Mouse (Mus musculus): ENCODE measurements around the gene Insrr. TPM values are rescaled to one million over a fixed set of nuclear protein-coding genes. Genes with fewer than 3 reads are reported as not detected.

Gene Insrr
- under 1 TPM; 0.56 to 0.86 TPM for total RNA-seq (2021)
- long read RNA-seq, experiment 1: 0 reads
- long read RNA-seq, experiment 2, partial matches to known transcripts: 0 of 1 reads
- long read RNA-seq, experiment 2, other reads (novel, unspliced or antisense): 1 of 1 reads

DNA sequence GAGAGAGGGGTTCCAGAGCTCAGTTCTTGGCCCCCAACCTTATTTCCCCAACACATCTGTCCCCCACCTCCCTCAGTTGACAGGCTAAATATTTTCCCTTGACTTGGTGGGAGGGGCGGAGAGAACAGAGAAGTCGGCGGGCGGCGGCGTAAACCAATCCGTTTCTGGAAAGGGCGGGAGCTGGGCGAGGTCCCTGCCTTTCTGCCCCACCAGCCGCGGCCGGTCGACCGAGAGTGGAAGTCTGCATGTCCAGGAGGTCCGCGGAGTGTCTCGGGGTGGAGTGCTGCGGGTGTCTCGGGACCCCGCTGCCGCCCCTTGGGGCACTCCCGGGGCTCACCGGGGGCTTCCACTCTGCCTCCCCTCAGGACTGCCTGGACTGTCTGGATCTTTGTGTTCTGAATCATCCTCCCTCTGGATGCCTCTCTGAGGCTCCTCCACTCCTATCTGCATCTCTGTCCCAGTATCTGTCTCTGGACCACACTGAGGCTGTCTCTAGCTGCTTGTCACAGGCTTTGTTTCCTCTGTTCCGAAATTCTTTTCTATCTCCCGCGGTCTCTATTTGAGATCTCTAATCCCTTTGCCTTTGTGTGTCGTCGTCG, at the start of gene Insrr:
Gene Insrr, plus strand, starts transcription at position 216 of the 599 bp plus-strand sequence.
- peak; percentile 41 to 45 for DNase-seq

DNA sequence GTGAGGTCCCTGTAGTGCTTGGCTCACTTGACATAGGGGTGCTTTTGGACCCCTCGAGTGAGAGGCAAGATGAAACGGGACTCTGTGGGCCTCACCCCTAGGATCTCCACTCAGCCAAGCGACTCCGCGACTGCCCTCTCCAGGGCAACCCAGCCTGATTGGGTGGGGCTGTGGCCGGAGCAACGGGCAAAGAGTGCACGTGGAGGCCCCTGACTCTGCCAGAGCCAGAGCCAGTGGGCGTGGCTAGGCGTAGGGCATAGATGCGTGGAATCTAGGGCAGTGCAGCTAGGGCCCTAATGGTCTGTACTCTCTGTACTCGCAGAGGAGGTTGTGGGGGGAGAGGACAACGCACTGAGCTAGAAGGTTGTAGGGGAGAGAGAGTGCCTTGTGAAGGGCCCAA, 48.3 kb upstream of the Insrr start, which contains the start of gene Lrrc71:
Gene Lrrc71, minus strand, starts transcription at position 195 of the 400 bp plus-strand sequence.
- DNase-seq: peak; percentile 35 to 44

DNA sequence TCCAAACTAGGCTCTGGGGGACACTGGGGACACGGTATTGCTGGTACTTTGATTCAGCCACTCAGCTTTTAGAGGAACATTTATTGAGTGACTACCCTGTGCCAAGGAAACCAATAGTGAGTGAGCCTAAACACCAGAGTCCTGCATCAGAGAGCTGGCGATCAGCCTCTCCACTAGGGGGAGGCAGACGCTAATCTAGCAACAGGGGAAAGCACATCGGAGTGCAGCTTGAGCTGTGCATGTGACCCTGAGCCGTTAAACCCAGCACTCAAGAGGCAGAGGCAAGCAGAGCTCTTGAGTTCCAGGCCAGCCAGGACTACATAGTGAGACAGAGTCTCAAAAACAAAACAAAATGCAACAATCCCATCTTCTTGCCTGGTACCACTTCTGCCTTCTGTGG, 47.7 kb upstream of the Insrr start:
- DNase-seq: peak; percentile 78 to 84

DNA sequence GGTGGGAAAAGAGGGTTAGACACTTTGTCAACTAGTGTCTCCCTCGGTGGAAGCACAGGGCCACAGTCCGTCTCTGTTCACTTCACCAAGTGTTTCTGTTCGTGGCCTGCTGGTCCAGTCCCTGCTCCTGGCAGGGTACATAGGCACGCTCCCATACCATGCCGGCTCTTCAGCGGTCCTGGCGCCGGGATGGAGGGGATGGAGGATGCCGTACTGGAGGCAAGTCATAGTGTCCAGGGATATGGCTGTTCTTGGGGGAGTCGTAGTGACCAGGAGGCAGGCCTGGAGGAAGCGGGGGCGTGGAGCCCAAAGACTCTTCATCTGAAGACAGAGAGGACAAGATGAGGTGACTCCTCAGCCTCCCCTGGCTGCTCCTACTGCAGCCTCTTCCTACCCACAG, 46.8 kb upstream of the Insrr start:
- DNase-seq: no peak

DNA sequence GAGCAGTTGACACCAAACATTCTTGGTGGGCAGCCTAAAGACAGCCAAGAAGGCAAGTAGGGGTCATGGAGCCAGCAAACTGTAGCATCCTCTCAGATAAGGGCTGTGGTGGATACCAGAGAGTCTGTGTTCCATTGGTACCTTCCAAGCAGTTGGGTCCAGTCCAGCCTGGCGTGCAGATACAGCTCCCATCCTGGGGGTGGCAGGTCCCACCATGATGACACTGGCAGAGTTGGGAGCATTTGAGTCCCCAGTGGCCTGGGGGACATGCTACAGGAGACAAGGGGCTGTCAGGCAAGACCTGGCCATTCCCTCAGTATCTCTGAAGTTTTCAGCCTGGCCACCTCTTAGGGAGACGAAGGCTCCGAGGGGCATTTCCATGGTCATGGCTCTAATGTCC, 44.2 kb upstream of the Insrr start:
- no peak for DNase-seq

DNA sequence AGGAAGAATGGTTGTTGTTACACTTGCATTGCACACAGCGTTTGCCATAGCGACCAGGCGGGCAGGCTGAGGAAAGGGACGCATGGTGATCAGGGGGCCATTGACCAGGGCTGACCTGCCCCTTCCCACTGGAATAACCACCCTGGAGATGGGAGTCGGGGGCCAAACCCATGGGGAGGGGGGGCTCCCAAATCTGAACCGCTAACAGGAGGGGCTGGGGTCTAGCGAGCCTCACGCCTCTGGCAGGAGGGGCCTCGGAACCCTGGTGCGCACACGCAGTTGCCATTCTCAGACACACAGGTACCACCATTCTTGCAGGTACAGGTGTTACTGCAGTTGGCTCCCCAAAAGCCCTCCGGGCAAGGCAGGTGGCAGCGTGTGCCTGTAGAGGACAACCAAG, 42.9 kb upstream of the Insrr start:
- no peak for DNase-seq

DNA sequence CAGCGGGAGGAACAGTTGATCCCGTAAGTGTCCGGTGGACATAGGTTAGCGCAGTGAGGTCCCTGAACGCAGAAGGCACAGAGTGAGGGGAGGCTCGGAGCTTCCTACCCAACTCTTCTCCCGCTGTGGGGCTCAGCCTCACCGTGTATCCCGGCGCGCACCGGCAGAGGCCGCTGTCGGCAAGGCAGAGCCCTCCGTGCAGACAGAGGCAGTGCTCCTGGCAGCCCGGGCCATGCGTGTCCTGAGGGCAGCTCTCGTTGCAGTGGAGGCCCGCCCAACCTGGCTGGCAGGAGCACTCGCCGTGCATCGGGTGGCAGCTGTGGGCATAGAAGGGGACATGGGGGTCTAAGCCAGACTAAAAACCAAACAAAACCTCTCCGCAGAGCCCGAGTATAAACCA, 40.8 kb upstream of the Insrr start:
- DNase-seq: peak; percentile 93 to 94

DNA sequence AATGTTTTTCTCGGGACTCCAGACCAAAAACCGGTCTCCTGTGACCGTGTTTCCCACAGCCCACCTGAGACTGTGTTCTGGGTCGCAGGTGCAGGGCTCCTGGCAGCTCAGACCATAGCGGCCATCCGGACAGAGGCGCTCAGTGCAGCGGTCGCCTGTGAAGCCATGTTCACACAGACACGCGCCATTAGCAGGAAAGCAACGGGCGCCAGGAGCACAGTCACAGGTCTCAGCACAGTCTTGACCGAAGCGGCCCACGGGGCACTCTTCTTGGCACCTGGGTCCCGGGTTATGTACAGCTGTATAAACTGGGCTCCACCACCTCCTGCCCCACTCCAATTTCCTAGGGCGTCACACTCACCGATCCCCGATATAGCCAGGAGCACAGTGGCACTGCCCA, 40.3 kb upstream of the Insrr start:
- DNase-seq: no peak

DNA sequence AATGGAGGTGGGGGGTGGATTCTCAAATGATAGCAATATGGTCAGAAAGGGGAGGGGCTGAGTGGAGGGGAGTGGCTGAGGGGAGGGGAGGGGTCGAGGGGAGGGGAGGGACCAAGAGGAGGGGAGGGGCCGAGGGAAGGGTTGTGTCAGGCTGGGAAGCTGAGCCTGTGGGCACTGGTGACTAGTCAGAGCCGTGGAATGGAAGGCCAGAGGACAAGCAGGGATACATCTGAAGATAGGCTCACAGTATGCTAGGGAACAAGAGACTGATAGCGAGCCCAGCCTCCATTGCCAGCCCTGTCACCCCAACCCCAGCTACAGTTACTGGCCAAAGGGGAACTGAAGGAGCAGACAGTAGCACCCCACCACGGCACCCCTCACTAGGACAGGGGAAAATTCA, 38.1 kb upstream of the Insrr start:
- DNase-seq: peak; percentile 50 to 63

DNA sequence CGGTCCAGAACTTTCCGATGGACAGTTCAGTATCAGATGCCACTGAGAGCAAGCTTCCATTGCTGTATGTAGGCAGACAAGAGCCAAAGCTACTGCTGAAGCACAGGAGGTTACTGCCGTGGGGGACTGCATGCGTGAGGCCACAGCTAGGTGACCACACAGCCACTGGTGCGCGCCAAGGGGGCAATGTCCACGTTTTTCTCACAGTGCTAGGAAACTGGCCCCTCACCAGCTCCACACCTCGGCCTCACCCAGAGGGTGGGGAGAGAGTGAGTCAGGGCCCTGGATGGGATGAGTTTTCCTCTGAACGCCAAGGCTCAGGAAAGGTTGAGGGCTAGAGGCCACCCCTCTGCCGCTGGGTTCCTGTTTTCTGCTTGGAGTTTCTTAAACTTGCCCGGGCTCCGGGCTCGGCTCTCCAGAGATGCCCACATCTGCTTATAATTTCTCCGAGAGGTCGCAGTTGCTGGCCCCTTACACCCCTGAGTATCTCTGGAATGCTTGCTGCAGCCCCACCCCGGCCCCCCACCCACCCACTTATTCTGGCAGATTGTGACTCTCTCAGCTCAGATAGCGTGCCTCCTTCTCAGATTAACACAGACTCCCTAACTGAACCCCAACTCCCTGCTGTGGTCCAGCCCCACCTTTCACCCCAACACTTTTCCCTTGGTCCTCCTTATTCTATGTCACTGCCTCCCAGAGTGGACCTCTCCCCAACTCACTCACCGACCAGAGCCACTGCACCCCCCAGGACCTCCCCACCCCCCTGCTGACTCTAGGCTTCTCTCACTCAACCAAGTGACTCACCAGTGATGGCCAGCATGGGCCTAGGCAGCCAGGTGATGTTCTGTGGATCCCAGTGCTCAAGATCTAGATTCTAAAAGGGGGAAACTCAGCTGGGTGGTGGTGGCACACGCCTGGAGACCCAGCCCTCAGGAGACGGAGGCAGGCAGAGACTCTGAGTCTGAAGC, 35.1 kb upstream of the Insrr start:
- DNase-seq: no peak

DNA sequence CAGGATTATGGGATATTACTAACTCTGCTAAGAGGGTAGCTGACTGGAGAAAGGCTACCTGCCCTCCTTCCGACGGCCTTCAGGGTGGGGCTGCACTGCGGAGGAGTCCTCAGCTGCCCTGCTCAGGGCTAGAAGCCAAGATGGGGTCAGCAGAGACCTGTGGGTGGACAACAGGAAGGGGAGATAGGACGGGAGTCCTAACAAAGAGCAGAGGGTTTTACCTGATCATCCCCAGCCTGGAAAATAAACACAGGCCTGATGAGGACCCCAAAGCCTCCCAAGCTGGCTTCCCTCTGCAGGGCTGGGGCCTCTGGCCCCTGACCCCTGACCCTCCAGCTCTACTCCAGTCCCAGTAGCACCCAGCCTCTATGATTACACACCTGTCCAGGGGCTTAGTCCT, 33.5 kb upstream of the Insrr start:
- no peak for DNase-seq

DNA sequence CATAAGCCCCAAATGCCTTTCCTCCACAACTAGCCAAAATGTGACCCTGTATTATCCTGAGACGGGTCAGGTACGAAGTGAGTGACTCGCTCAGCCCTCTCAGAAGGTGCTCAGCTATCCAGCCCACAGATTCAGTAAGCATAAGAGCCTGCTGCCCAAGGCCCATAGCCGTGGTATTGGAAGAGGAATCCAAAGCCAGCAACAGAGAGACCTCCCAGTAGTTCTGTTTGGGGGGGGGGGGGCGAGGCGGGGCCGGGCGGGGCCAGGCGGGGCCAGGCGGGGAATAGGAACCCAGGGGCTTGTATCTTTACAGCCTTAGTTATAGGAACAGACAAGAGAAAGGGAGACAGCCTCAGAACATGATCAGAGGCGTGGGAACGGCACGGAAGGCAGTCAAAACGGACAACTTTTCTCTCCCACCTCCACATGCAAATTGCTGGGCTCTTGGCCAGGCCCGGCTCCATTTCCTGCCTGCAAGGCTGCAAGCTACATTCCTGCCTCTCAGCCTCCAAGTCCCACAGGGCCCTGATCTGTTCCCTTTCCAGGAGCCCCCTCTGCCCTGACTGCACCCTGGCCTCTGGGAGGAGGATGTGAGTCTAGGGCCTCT, 33.0 kb upstream of the Insrr start:
- DNase-seq: peak; percentile 72 to 79

DNA sequence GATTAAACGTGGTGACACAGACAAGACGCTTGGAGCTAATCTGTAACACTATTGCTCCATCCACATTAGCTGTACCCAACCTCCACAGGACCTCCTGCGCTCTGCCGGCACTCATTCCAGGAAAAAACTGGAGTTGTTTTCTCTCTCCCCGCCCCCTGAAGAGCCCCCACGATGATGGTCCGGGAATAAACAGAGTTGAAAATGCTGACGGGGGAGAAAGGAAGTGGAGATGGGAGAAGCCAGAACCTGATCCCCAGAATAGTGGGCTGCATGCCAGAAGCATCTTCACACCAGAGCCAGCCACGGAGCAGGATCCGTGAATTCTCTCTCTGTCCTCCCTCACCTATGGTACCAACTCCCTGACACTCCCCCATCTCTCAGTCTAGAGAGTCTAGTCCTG, 32.2 kb upstream of the Insrr start:
- DNase-seq: no peak

DNA sequence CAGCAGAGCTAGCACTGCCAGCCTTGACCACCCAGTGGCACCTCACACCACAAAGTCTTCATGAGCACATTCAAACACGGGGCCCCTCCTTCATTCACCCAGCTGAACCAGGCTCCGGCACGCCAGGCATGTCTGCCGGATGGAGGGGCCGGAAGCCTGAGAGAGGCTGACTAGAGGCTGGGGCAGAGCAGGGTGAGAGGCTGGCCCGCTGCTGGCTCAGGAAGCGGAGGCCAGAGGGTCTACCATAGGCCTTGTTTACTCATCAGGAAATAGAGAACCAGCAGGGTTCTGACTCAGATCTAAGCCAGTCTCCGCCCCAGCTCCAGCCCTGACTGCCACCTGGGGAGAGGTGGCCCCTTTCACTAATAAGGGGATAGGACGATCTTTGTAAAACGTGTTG, 31.7 kb upstream of the Insrr start:
- peak; percentile 60 to 75 for DNase-seq

DNA sequence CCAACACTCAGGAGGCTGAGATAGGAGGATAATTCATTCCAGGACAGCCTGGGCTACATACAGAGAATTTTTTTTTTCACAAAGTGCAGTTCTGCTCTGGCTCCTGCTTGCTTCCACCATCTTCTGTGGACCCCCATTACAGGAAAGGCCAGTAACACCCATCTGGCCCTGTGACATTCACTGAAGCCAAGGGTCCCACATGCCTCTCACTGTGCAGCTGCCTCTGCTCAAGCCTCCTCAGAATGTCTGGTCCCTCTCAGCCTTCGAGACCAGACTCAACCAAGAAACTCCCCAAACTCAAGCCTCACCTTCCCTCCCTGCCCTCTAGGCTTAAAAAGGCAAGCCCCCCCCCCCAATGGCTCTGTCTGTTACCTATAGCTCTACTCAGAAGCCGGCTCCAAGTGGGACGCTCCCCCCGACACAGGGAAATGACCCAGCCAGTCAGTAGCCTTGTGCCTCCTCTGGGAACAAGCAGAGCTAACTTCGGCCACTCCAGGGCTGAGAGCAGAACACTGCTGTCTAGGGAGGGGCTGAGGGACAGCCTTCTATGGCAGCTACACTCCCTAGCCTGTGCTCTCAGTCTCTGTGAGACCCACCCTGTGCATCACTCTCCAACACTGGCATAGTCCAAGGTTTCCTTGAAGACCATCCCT, 31.0 kb upstream of the Insrr start:
- no peak for DNase-seq

DNA sequence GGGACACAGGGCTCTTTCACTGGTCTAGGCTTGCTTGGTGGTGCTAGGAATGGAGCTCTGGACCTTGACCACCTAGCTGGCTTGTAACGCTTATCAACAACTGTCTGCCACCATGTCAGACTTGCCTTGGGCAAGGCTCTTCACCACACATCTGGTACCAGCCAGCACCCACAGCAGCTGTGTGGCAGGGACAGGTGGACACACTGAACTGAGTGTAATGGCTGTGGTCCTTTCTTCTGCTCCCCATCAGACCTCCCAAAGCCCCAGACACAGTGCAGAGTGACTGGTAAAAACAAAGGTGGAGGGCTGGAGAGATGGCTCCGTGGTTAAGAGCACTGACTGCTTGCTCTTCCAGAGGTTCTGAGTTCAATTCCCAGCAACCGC, 30.5 kb upstream of the Insrr start:
- no peak for DNase-seq

DNA sequence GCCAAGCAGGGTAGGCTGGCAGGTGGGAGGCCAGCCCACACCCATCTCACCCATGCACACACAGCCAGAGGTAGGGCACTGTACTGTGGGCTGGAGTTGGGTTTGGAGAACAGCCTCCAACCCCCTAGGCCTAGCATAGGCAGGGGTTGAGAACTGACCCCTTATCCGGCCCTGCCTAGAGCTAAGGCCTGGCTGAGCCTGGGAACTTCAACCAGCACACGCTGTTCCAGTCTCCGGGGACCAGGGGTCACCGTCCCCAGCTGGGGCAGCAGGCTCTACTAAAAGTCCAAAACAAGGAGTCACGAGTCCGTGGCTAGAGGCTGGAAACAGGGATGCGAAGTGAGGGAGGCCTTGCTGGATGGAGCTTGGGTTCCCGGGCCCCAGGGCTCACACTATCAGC, 29.0 kb upstream of the Insrr start:
- peak; percentile 19 to 32 for DNase-seq

DNA sequence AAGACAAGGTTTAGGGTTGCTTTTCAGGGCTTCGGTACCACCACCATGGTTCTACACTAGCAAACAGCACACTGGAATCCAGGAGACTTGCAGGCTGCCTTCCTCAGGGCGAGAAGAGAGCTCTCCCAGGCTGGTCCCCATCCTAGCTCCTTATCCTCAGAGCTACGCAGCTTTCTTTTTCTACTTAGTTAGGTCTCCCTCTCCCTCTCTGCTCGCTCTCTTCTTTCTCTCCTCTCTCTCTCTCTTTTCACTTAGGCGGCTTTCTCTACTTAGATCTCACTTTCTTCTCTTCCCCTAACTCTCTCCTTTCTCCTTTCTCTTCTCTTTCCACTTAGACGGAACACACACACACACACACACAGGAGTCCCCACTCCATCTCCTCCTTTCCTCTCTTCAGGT, 28.3 kb upstream of the Insrr start:
- no peak for DNase-seq

DNA sequence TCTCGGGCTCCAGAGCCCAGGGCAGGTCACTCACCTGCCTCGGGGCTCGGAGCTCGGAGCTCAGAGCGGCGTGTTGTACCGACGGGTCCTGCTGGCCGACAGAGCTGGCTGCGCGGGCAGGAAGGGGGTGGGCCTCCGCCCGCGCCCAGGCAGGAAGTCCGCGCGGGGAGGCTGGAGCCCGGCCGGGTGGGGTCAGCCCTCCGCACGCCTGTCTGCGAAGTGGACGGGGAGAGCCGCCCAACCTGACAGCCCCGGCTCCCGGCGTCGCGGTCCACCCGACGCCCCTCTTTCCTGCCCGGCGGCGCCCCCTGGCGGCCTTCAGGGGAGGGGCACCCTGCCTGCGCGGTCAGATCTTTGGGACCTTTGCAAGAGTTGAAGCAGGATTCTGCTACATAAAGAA, 27.9 kb upstream of the Insrr start:
- DNase-seq: peak; percentile 81 to 91

DNA sequence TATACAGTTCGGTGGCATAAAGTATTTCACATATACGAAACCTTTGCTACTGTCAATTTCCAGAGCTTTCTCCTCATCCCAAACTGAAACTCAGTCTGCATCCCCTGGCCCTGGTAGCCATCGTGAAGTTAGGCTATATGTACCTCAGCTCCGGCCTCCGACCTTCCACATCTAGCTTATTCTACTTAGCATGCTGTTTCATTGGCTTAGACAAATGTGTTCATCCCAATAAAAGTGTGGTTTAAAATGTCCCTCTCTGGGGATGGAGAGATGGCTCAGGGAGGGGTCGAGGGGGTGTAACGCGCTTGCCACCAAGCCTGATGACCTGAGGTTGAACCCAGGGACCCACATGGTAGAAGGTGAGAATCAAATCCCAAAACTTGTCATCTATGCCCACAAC, 27.2 kb upstream of the Insrr start:
- DNase-seq: no peak

DNA sequence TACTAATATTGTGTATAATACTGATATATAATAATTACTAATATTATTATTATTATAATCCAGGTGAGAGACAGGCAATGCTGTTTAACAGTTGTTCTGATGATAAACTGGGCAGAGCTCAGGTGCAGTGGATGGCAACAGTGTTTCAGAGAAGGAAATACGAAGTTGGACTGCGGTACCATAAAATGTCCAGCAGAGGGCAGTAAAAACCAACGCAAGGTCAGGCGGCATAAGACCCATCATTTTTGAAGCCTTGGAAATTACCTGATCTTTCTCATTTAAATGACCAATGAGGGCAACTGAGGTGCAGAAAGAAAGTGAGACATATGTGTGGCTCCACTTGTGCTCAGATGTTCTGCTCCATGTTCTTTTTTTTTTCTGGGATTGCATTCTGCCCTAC, 26.5 kb upstream of the Insrr start:
- peak; percentile 32 to 56 for DNase-seq

DNA sequence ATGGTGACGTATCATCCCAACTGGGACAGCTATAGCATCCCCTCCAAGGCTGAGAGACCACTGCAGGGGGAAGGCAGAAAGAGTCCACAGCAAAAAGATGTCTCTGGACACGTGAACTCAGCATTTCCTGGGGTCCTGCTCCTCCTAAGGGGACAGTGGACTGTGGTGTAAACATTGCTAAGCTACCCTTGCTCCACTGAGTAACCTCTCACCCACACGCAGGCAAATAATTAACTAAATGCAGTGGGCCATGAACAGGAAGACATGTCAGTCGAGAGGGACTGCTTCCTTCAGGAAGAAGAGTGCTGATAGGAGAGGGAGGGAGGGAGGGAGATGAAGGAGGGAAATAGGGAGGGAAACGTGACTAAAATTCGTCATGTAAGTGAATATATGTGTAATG, 25.7 kb upstream of the Insrr start:
- DNase-seq: no peak

Measured in adrenal gland, postnatal 36 days (tissue).